In genomic region chr9:14917661-14918060, GRCm38 (mm10) we compare ENCODE assay signal across 24 mouse cellular contexts. TPM values are rescaled to one million over a fixed set of nuclear protein-coding genes. Genes with fewer than 3 reads are reported as not detected.
DNase-seq lines count a peak whose midpoint lies in the region; ATAC-seq and TF ChIP-seq lines count a peak whose summit lies in the region.
"Had no signal": no experiment of that assay in that cellular context is flagged by ENCODE, and none has a peak within 500 bp of the region (broad histone marks: within the 10 kb centered on the region; RNA-seq: fewer than 3 reads in every experiment).

No protein-coding gene starts in this region.

- no peak overlapping the region for H3K9ac ChIP-seq in kidney, embryonic 14.5 days (ENCODE audit: low read depth, low read length)
- no peak overlapping the region for H3K9ac ChIP-seq in lung, embryonic 15.5 days
- H3K9ac ChIP-seq in MEL (ENCODE audit: control insufficient read depth, low read depth, low read length, poor library complexity, severe bottlenecking) = no peak overlapping the region
- H3K9ac ChIP-seq in stomach, embryonic 14.5 days (replicated peaks; ENCODE audit: low read depth, low read length) = no peak overlapping the region
- H3K9ac ChIP-seq: embryonic facial prominence, embryonic 15.5 days had no signal

- H3K9me3 ChIP-seq in kidney, embryonic 14.5 days (ENCODE audit: control insufficient read depth, low read length) = no peaks in the 10 kb centered on the region
- no peaks in the 10 kb centered on the region for H3K9me3 ChIP-seq in lung, embryonic 15.5 days
- no peaks in the 10 kb centered on the region for H3K9me3 ChIP-seq in MEL (replicated peaks; ENCODE audit: insufficient read depth, low read length)
- no peaks in the 10 kb centered on the region for H3K9me3 ChIP-seq in stomach, embryonic 14.5 days (ENCODE audit: control insufficient read depth, low read depth, low read length)
- H3K9me3 ChIP-seq: embryonic facial prominence, embryonic 15.5 days; forebrain, embryonic 10.5 days had no signal

- no peak for TF ChIP-seq RAD21 in MEL (IDR thresholded peaks at IDR 0.05; ENCODE audit: low read depth, low read length)

- no peak overlapping the region for H3K27ac ChIP-seq in kidney, embryonic 14.5 days (ENCODE audit: low read depth, low read length)
- H3K27ac ChIP-seq in lung, embryonic 15.5 days = no peak overlapping the region
- no peak overlapping the region for H3K27ac ChIP-seq in MEL (ENCODE audit: control insufficient read depth, low read depth, low read length)
- no peak overlapping the region for H3K27ac ChIP-seq in stomach, embryonic 14.5 days (ENCODE audit: low read length)
- H3K27ac ChIP-seq: embryonic facial prominence, embryonic 15.5 days; forebrain, embryonic 10.5 days; heart, adult 2 months; hindbrain, postnatal 0 days had no signal

- H3K27me3 ChIP-seq in kidney, embryonic 14.5 days (ENCODE audit: control insufficient read depth, insufficient read depth, low read length) = no peaks in the 10 kb centered on the region
- no peaks in the 10 kb centered on the region for H3K27me3 ChIP-seq in lung, embryonic 15.5 days
- peaks cover 8 to 9% of the 10 kb centered on the region in 2 experiments for H3K27me3 ChIP-seq in MEL (ENCODE audit: control insufficient read depth in 1 of 2, insufficient read depth in 2 of 2, low read length in 2 of 2)
- no peaks in the 10 kb centered on the region for H3K27me3 ChIP-seq in stomach, embryonic 14.5 days (ENCODE audit: control insufficient read depth, insufficient read depth, low read length)
- H3K27me3 ChIP-seq: embryonic facial prominence, embryonic 15.5 days had no signal

- no peak for TF ChIP-seq EP300 in MEL (IDR thresholded peaks at IDR 0.05; ENCODE audit: low read depth in 1 of 2, low read length in 2 of 2)

- H3K36me3 ChIP-seq in kidney, embryonic 14.5 days (ENCODE audit: control insufficient read depth, insufficient read depth, low read length) = no peaks in the 10 kb centered on the region
- no peaks in the 10 kb centered on the region for H3K36me3 ChIP-seq in lung, embryonic 15.5 days
- H3K36me3 ChIP-seq in MEL (ENCODE audit: control insufficient read depth in 1 of 2, insufficient read depth in 2 of 2, low read length in 2 of 2) = no peaks in the 10 kb centered on the region
- H3K36me3 ChIP-seq in stomach, embryonic 14.5 days (ENCODE audit: control insufficient read depth, insufficient read depth, low read length) = no peaks in the 10 kb centered on the region
- H3K36me3 ChIP-seq: embryonic facial prominence, embryonic 15.5 days; forebrain, embryonic 10.5 days had no signal

- TF ChIP-seq POLR2A in lung, adult 2 months (IDR thresholded peaks at IDR 0.05; ENCODE audit: borderline replicate concordance, extremely low read depth, low read depth, low read length) = no peak
- TF ChIP-seq POLR2A in MEL (IDR thresholded peaks at IDR 0.05; ENCODE audit: control insufficient read depth in 1 of 2, insufficient read depth in 1 of 2, low read depth in 1 of 2, low read length in 2 of 2, poor library complexity in 1 of 2) = no peak

- ATAC-seq in kidney, embryonic 14.5 days (ENCODE audit: low FRiP score, low TSS enrichment) = peak; percentile 65; the same call in 1 of the 2 replicates
- peak; percentile 27; the same call in 1 of the 2 replicates for ATAC-seq in lung, embryonic 15.5 days (ENCODE audit: borderline replicate concordance, extremely low read depth, low FRiP score, low TSS enrichment)
- peak; percentile 46; the same call in 1 of the 2 replicates for ATAC-seq in stomach, embryonic 14.5 days (ENCODE audit: insufficient number of reproducible peaks, insufficient read depth, low FRiP score, low read depth)
- ATAC-seq: forebrain, embryonic 14.5 days; hindbrain, postnatal 0 days had no signal

- 74% methylated on average over 2 of the region's 2 CpGs for WGBS in kidney, embryonic 14.5 days
- 98% methylated on average over 2 of the region's 2 CpGs for WGBS in lung, embryonic 15.5 days
- WGBS in lung, adult 2 months = 93% methylated on average over 2 of the region's 2 CpGs
- 74% methylated on average over 2 of the region's 2 CpGs for WGBS in stomach, embryonic 14.5 days

- no peaks in the 10 kb centered on the region for H3K79me2 ChIP-seq in MEL (ENCODE audit: control insufficient read depth, insufficient read depth, low read length, poor library complexity)

- no peak for TF ChIP-seq CTCF in lung, adult 2 months (IDR thresholded peaks at IDR 0.05; ENCODE audit: insufficient read depth, low read length)
- TF ChIP-seq CTCF in MEL (IDR thresholded peaks at IDR 0.05 in 2 of 3, conservative IDR thresholded peaks at IDR 0.05 in 1 of 3; ENCODE audit: control insufficient read depth in 1 of 3, insufficient read depth in 1 of 3, low read depth in 2 of 3, low read length in 3 of 3, poor library complexity in 1 of 3, severe bottlenecking in 1 of 3) = no peak

- H3K4me2 ChIP-seq in kidney, embryonic 14.5 days (replicated peaks; ENCODE audit: low read depth, low read length) = no peak overlapping the region
- H3K4me2 ChIP-seq in lung, embryonic 15.5 days = no peak overlapping the region
- no peak overlapping the region for H3K4me2 ChIP-seq in stomach, embryonic 14.5 days (replicated peaks; ENCODE audit: low read depth, low read length)
- H3K4me2 ChIP-seq: embryonic facial prominence, embryonic 15.5 days; heart, embryonic 11.5 days had no signal

- DNase-seq in kidney, postnatal 25 days = no peak
- no peak for DNase-seq in lung, adult 2 months
- DNase-seq in MEL (ENCODE audit: low read depth, low spot score) = no peak
- no peak for DNase-seq in frontal cortex, adult 2 months (ENCODE audit: extremely low spot score in 1 of 2, low spot score in 1 of 2)
- DNase-seq: adrenal gland, adult 8-10 months; adrenal gland, postnatal 36 days; cerebellum, adult 2 months; cerebellum, postnatal 14 days; embryo, embryonic 11 days; gastrocnemius, postnatal 36 days; heart, adult 2 months; heart, postnatal 36 days had no signal

- no peak overlapping the region for H3K4me3 ChIP-seq in kidney, embryonic 14.5 days (ENCODE audit: low read length)
- H3K4me3 ChIP-seq in lung, embryonic 15.5 days = no peak overlapping the region
- H3K4me3 ChIP-seq in lung, adult 2 months (replicated peaks; ENCODE audit: extremely low read depth, low read depth, low read length) = no peak overlapping the region
- H3K4me3 ChIP-seq in MEL (ENCODE audit: control insufficient read depth in 1 of 2, insufficient read depth in 1 of 2, low read depth in 2 of 2, low read length in 2 of 2) = no peak overlapping the region
- no peak overlapping the region for H3K4me3 ChIP-seq in stomach, embryonic 14.5 days (ENCODE audit: low read depth, low read length)
- H3K4me3 ChIP-seq: embryonic facial prominence, embryonic 15.5 days; erythroblast, embryonic 14.5 days; forebrain, embryonic 10.5 days; heart, adult 2 months had no signal

- peaks cover 9% of the 10 kb centered on the region; the same call in 1 of the 2 replicates for H3K4me1 ChIP-seq in kidney, embryonic 14.5 days (ENCODE audit: control insufficient read depth, insufficient read depth, low read length)
- H3K4me1 ChIP-seq in lung, embryonic 15.5 days = no peaks in the 10 kb centered on the region
- H3K4me1 ChIP-seq in lung, adult 2 months (ENCODE audit: control insufficient read depth, insufficient read depth, low read length) = no peaks in the 10 kb centered on the region
- H3K4me1 ChIP-seq in MEL (ENCODE audit: control insufficient read depth in 1 of 2, insufficient read depth in 2 of 2, low read length in 2 of 2) = no peaks in the 10 kb centered on the region
- H3K4me1 ChIP-seq in stomach, embryonic 14.5 days (ENCODE audit: control insufficient read depth, insufficient read depth, low read length) = no peaks in the 10 kb centered on the region
- H3K4me1 ChIP-seq: embryonic facial prominence, embryonic 15.5 days had no signal

TF ChIP-seq in MEL, 35 proteins besides CTCF, POLR2A, EP300 and RAD21:
- TF ChIP-seq USF1 (IDR thresholded peaks at IDR 0.05; ENCODE audit: low read depth, low read length) (no peak), POLR2AphosphoS5 (IDR thresholded peaks at IDR 0.05; ENCODE audit: borderline replicate concordance, low read depth, low read length) (peak; percentile 80; the same call in 1 of the 2 replicates)

RNA-seq across cellular contexts. Expression of gene Izumo1r, which starts 13.9 kb away (rescaled TPM):
- 0.16 and 0.53 TPM in 2 replicates for polyA plus RNA-seq in kidney, embryonic 14.5 days (2014; fragmentation: Nextera tagmentation; extraction: Ambion mirVana)
- 0.66 TPM in 1 of 2 replicates, not detected in the other for polyA plus RNA-seq in lung, embryonic 15.5 days (2015; fragmentation: Nextera tagmentation; extraction: Ambion mirVana)
- polyA plus RNA-seq in lung, adult 2 months (2012; rRNA removed) = 1.5 TPM in 2 replicates
- not detected in 2 replicates for total RNA-seq in MEL (2012; rRNA removed)
- not detected for polyA plus RNA-seq in MEL (2012; ENCODE audit: insufficient read depth in 1 of 2, insufficient read length in 2 of 2, low read depth in 1 of 2, low replicate concordance in 2 of 2, missing spikeins in 1 of 2)
- not detected in 2 replicates for polyA plus RNA-seq in stomach, embryonic 14.5 days (2014; fragmentation: Nextera tagmentation; extraction: Ambion mirVana)
- polyA plus RNA-seq in frontal cortex, adult 2 months (2012; rRNA removed) = not detected in 2 replicates
- total RNA-seq: adrenal gland, adult 8-10 months; adrenal gland, postnatal 36 days; common myeloid progenitor, adult 5-6 weeks; gastrocnemius, adult 8-10 months; gastrocnemius, postnatal 36 days; heart, adult 2 months; heart, postnatal 36 days; hindbrain, postnatal 0 days had no signal
- polyA plus RNA-seq: cerebellum, adult 2 months; erythroblast, embryonic 14.5 days; forebrain, embryonic 10.5 days; forebrain, embryonic 14.5 days; heart, embryonic 11.5 days; hindbrain, embryonic 11.5 days; hindbrain, postnatal 0 days had no signal

RNA-seq across cellular contexts. Expression of gene Gpr83, which starts 57.7 kb away (rescaled TPM):
- polyA plus RNA-seq in kidney, embryonic 14.5 days (2014; fragmentation: Nextera tagmentation; extraction: Ambion mirVana) = 0.37 and 0.46 TPM in 2 replicates
- 0.16 and 0.91 TPM in 2 replicates for polyA plus RNA-seq in lung, embryonic 15.5 days (2015; fragmentation: Nextera tagmentation; extraction: Ambion mirVana)
- polyA plus RNA-seq in lung, adult 2 months (2012; rRNA removed) = 0.27 and 0.32 TPM in 2 replicates
- 0.04 TPM in 1 of 2 replicates, not detected in the other for total RNA-seq in MEL (2012; rRNA removed)
- not detected for polyA plus RNA-seq in MEL (2012; ENCODE audit: insufficient read depth in 1 of 2, insufficient read length in 2 of 2, low read depth in 1 of 2, low replicate concordance in 2 of 2, missing spikeins in 1 of 2)
- polyA plus RNA-seq in stomach, embryonic 14.5 days (2014; fragmentation: Nextera tagmentation; extraction: Ambion mirVana) = 0.52 and 0.59 TPM in 2 replicates
- 14.6 and 17.6 TPM in 2 replicates for polyA plus RNA-seq in frontal cortex, adult 2 months (2012; rRNA removed)
- total RNA-seq: adrenal gland, postnatal 36 days; common myeloid progenitor, adult 5-6 weeks; gastrocnemius, adult 8-10 months; gastrocnemius, postnatal 36 days; heart, adult 2 months; heart, postnatal 36 days had no signal
- polyA plus RNA-seq: erythroblast, embryonic 14.5 days; heart, embryonic 11.5 days had no signal
